Mouse (Mus musculus) MN1 (cell line): ENCODE data around the gene Lck.
A peak's percentile ranks its signal among the peaks of the same experiment; 100 is the strongest.

ENCODE experiments used
- DNase-seq: peaks from one replicate; pipeline ENCODE4 v3.0.0-alpha.2; 2016; ENCODE audit warnings: low spot score

Gene Lck

DNA sequence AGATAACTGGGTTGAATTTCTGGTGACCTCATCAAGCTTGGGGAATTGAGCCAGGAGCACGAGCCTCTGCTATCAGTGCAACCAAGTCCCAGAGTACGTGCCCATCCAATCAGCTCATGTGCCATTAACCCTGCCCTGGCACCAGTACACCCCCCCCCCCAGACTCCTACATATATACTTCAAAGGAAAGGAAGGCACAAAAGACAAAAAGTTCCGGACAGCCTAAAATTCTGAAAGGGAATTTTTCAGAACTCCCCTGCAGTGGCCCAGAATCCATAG lies 65.3 kb downstream of the Lck start:
- DNase-seq = no peak

DNA sequence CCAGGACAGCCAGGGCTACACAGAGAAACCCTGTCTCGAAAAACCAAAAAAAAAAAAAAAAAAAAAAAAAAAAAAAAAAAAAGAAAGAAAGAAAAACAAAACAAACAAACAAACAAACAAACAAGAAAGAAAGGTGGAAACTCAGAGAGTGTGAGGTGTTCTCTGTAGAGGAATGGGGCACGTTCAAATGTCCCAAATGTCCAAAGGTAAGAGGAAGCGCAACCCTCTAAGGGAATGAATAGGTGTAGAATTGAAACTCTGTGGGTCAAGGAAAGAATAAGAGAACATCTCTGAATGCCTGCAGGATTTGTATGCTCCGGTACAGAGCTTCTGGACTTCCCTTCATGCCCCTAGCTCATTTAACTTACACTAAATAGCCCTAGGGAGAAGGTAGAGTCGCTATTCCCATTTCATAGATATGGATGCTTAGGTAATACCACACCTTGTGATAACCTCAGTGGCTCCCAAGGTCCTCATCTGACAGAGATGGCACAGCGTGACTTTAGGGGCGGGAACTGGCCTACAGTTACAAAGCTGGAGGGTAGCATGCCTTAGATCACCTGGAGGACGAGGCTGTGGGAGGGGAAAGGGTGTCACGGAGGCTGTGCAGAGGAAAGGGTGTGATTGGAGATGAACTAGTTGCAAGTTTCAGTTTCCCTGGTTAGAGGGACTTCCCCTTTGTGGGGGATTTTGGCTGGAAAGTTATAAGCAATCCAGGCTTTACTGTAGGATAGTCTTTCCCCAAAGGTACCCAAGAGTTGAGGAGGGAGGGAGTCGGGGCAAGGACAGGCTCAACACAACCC lies 65.8 kb downstream of the Lck start:
- DNase-seq = no peak

DNA sequence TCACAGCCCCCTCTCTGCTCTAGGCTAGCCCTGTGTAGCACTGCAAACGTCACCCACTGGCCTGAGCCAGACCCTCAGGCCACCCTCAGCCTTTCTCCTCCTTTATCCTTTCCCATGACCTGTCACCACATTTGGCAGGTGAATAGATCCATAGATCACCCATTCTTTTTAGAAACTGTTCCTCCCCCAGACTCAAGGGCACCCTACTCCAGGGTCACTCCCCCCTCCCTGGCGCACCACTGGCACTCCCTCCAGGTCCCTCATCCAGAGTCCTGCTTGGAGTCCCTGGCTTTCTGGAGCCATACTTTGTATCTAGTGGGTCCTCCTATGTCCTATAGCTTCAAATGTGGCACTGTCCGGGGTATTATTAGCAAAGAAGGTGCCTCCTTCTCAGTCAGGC lies 67.9 kb downstream of the Lck start:
- DNase-seq = no peak

DNA sequence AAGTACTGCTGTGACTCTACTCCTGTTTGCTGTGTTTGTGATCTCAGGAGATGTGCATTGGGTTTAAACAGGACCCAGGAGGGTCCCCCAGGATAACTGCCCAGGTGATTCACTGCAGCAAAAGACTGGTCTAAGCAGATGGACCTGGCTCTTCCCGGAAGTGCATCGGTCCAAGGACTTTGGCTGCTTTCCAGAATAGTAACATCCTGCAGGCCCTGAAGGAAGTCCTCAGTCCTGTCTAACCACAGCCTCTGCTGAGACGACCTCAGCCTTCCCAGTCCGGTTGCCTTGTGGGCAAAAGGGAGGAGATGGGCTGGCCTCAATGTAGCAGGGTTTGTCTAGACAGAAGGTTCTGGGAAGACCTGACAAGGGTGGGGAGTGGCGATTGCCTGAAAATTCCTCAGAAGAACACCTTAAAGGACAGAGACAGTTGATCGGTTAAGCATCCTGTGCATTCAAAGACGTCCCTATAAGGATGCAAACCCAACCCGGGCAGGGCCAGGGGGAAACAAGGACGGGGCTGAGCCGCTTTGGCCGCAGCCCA lies 70.5 kb downstream of the Lck start:
- no peak for DNase-seq

DNA sequence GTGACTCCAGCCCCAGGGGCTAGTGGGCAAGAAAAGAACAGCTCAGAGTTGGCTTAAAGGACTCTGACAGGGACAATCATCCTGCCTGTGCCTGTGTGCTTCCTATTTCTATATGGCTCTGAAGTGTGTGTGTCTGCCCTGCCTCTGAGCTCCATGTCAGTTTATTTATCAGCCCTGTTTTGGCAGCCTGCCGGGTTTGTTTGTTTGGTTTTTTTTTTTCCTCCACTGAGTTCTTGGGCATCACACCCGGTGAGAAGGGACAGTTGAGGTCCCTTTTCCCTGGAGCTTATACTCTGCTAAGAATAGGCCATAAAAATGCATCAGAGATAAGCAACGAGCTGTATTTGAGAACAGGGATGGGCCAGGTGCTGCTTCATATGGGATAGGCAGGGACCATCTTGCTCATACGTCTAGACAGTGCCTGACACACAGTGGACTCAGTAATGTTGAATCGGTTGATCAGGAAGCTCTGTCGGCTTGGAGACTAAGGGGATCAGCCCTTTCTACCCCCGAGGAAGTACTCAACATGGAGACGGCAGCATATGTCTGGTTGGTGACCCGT lies 71.0 kb downstream of the Lck start:
- DNase-seq = no peak

DNA sequence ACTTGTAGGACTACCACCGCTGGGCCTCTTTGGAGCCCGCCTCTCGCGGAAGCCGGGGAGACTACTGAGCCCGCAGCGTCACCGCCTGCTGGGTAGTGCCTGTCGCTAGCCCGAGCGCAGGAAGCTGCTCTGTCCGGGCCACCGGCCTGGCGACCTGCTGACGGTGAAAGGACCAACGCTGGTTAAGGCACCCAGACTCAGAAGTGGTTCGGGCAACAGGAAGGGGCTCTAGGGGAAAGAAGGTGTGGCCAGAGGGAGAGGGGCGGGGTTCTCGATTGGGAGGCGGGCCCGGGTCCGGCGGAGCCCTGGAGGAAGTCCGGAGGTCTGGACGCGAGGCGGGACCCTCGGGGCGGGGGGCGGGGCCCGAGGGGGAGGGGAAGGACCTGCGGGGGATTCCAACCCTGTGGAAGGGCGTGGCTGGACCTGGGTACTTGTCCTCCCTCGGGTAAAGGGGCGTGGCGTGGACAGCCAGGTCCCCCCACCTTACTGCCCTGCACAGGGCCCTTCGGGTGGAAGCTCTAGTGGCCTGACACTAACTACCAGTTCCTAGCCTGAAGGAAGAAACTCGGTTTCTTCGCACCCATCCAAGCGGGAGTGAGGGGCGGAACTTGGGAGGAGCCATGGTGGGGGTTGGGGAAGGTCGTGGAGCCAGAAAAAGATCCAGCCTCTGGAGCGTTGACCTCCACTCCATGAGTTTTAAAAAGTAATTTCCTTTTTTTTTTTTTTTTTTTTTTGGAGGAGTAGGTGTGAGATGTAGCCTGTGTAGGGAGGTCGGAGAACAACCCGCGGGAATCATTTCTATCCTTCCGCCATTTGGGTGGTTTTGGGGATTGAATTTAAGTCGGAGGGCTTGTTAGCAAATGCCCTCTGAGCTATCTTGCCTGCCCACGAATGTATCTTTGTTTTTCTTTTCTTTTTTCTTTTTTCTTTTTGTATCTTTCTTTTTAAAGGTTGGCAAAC lies 72.6 kb downstream of the Lck start:
- peak; percentile 77 for DNase-seq

- DNase-seq = no peak
These were observed 73.4 kb downstream of the Lck start for GRCm38 (mm10) chr4:129500017-129500416.

GRCm38 (mm10) chr4:129498941-129499340 lies 74.5 kb downstream of the Lck start:
- DNase-seq = no peak
